Mouse (Mus musculus): Measurements from ENCODE around the gene Shc4.

The Shc4 gene

DNA sequence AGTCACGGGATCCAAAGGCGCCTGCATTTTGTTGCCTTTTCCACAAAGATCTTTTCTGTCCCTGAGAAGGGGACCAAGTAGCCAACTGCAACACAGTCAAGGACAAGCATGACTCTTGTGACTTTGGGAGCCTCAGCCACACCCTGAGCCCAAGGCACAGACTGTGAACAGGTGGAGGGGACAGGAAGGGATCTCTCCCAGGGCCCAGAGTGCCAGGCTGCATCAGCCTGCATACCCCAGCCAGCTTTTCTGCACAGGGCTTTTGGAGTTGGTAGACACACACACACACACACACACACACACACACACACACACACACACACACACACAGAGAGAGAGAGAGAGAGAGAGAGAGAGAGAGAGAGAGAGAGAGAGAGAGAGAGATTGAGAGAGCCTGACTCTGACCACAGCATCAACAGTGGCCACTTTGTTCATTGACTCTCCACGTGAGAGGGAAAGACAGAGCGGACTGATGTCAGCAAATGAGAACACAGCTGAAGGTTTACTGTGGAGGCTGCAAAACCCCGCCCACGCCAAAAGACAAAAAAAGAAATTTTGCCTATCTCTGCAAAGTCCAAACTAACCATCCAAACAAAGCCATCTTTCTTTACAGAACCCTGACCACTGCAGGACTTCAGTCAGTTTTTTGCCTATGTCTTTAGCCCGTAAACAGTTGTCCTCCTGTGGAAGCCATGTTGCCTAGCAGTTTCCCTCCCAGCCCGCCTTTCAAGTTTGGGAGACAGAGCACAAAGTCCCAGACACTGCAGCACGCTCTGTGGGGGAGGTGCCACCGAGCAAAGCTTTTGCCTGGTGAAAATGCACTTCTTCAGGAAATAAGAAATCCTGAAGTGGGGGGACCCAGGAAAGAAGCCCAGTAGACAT is 39.1 kb downstream of the Shc4 start:
- peak; percentile 16 for DNase-seq (ENCODE audit: extremely low spot score)

DNA sequence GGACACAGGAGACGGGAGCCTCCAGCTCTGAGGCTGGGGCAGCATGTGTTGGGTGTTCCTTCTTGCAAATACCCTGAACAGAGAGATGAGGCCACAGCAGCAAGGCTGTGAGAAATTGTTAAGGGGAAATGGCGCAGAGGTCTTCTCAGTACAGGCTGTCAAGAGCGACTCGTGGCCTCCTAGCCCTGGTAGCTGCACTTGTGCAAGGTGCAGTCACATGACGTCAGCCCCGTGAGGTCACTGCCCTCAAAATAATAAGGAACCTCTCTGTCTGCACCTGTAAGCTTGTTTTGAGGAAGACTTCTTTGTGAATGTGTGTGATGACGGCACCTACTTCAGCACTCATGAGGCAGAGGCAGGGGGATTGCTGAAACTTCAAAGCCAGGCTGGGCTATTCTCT is 40.1 kb downstream of the Shc4 start:
- no peak for DNase-seq (ENCODE audit: extremely low spot score)

DNA sequence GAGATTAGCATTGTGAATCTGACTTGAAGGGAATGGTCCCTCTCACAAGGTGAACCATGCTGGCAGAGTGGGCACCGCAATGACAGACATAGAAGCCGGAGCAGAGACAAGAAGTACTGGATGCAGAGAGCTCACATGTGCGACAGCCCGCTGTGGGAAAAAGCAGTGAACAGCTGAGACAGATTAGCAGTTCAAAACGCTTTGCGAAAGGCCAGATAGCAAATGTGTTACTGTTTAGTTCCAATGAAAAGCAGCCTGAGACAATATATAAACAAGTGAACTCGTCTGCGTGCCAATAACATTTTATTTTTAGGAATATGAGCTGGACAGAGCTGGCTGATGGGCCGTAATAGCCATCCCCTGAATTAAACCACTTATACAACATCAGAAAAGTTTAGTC is 42.1 kb downstream of the Shc4 start:
- DNase-seq (ENCODE audit: extremely low spot score) = no peak

GRCm38 (mm10) chr2:125672957-125673631 is 50.9 kb downstream of the Shc4 start, which contains the start of gene Eid1:
Gene Eid1 (plus strand): TSS chr2:125673095.
- DNase-seq (ENCODE audit: extremely low spot score) = peak; percentile 83

DNA sequence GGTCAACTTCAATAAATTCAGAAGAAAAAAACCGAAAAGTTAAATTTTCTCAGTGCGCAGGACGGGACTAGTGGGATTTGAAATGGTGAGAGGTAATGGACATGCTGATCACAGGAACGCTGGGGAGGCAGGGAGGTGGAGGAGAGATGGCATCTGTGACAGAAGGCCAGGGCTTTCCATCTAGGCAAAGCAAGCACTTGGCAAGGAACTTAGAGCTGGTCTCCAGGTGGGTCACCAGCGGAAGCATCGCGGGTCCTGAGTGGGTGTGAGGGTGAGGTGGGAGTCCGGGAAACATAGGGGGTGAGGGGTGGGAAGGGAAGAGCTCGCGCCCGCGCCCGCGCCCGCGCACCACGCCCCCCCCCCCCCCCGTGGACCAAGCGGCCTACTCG is 51.4 kb downstream of the Shc4 start:
- no peak for DNase-seq (ENCODE audit: extremely low spot score)

DNA sequence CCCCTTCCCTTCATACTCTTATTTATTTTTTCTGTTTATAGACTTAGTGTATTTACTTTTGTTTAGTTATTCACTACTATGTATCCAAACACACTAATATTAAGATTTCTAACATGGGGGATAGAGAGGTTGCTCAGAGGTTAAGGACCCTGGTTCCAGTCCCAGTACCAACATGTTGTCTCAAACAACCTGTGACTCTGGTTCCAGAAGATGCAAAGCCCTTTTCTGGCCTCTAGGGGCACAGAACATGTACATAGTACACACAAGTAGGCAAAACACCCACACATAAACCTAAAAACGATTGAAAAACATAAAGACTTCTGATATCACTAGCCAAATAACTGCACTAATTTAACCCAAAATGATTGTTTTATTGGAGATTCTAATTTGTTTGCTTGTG is 53.1 kb downstream of the Shc4 start:
- DNase-seq (ENCODE audit: extremely low spot score) = peak; percentile 12

DNA sequence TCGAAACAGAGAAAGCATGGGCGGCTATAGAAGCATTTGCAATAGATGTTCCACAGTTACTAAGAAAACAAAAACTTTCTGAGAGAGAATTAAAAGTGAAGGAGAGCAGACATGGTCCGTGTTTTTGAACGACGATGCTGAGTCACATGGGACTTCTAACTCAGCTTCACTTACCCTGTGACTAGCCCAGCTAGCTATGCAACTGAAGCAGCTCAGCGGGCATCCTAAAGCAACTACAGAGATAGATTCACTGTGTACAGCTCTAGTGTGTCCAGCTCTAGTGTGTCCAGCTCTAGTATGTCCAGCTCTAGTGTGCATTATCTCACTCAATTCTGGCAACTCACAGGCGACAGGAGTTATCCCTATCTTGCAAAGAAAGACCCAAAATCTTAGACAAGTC is 56.2 kb downstream of the Shc4 start:
- no peak for DNase-seq (ENCODE audit: extremely low spot score)

- DNase-seq (ENCODE audit: extremely low spot score) = no peak
These were observed 56.8 kb downstream of the Shc4 start for GRCm38 (mm10) chr2:125667184-125667583.

DNA sequence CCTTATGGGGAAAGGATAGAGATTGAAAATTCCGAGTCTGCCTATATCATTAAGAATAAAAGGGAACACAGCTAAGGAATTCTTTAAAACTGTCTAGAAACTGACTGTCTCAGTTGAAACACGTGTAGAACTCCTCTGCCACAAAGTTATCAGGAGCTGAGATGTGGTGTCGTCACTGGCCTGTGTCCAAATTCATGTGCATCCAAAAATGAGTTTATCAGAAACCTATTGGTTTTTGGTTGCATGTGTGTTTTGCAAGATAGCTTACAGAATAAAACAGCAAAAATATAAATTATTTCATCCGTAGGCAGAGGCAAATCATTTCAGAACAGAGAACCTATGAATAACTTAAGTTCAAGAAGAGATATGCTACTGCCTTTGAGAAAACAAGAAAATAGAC is 57.3 kb downstream of the Shc4 start:
- no peak for DNase-seq (ENCODE audit: extremely low spot score)

DNA sequence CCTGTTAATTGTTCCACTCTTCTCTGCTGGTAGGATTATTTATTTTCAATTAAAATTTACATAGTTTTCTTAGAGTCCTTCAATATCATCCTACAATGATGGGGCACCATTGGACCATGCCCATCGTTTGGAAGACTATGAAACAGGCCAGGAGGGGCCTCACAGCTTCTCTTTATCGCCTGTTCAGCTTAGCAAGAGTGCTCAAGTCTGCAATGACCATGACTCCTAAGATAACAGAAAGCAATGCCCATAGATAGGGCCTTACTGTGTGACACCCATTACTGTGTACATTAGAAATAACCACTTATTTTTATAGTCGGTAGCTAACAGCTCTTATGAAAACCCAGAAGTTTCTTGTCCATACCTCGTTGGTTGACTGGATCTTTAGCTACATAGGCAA is 58.0 kb downstream of the Shc4 start:
- DNase-seq (ENCODE audit: extremely low spot score) = no peak

- DNase-seq (ENCODE audit: extremely low spot score) = no peak
These were observed 58.7 kb downstream of the Shc4 start for GRCm38 (mm10) chr2:125665213-125665612.

DNA sequence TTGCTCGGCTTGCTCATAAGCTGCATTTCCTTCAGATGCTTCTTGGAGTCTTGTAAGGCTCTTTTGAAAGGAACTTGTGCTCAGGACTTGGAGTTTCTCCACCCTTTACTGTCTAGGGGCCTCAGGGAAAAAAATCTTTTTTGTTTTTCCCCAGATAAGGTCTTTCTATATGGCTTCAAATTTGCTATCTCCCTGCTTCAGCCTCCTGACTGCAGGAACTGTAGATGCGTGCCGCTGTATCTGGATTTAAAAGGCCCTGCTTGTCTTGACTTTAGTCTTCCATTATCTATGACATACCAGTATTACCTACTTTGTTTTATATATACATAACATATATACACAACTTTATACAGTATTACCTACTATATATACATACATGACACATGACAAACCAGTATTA is 61.4 kb downstream of the Shc4 start:
- DNase-seq (ENCODE audit: extremely low spot score) = no peak

DNA sequence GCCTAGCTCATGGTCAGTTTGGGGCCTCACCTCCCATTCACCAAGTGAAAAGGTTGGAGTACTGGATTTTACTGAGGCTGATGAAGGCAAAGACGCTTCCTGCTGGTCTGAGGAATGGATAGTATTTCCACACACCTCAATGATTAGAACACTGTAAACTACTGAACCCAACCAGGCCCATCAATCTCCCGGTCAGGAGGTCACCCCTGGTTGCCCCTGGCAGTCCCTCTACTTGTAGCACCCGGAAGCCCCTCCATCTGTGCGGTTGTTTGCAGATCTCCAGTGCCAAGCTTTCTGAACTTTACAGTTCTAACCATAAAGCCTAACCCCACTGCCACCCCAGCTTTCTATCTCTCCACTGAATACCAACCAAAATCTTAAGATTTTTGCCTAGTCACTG is 62.8 kb downstream of the Shc4 start:
- no peak for DNase-seq (ENCODE audit: extremely low spot score)

- peak; percentile 19 for DNase-seq (ENCODE audit: extremely low spot score)
These were observed 63.3 kb downstream of the Shc4 start for GRCm38 (mm10) chr2:125660537-125661130.

DNA sequence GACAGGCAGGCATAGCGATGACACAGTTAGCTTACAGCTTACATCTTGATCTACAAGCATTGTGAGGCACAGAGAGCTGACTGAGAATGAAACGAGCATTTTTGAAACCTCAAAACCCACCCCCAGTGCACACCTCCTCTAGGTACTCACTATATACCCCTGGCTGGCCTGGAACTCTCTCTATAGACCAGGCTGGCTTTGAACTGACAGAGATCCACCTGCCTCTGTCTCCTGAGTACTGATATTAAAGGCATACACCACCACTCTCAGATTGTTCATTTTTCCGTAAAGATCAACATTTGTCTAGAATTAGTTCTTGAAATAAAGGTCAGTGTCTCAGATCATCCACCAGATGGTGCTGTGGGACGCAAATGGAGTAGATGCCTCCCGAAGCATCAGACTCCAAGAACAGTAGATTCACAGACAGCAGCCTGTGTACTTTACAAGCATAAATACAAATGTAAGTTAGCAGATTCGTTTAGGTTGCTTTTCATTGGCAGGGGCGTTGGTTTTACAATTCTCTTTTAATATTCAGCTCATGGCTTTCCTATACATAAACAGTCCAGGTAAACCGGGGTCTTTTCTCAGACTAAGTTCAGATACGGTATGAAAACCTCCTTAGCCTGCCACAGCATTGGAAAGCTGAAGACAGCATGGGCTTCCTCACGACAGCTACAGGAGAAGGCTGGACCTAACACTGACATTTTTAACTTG is 64.0 kb downstream of the Shc4 start:
- peak; percentile 68 for DNase-seq (ENCODE audit: extremely low spot score)

DNA sequence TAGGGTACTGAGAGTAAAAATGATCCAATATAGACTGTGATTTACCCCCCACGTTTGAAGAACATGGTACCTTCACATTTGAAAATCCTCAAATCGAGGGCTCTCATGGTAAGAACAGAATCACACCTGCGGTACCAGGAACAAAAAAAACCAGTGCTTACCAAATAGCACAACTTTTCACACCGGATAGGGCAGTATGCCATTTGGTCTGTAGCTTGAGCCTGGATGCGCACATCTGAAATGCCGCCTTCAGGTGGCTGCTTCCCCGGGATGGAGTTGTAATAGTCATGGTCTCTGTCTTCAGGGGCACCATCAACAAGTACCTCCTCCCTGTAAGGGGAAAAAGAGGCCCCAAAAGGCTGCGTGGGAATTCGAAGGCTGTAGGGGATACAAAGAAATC is 68.6 kb downstream of the Shc4 start:
- no peak for DNase-seq (ENCODE audit: extremely low spot score)

GRCm38 (mm10) chr2:125653286-125653685 is 70.7 kb downstream of the Shc4 start:
- no peak for DNase-seq (ENCODE audit: extremely low spot score)

DNA sequence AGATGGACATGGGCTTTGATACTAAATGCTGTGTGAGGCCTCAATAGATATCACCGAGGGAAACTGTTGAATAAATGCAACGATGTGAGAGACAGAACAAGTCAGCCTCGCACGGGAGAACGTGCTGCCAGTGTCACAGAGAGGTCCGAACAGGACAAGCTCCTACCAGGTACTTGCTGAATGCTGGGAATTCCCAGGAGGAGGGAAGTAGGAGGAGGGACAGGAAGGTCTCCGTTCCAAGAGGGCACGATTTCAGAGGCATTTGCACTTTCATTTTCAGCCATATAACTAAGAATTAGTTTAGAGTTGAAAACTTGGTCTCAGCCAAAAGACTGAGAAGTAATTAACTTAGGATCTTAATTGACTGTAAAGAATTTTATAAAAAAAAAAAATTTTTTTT is 72.4 kb downstream of the Shc4 start:
- no peak for DNase-seq (ENCODE audit: extremely low spot score)

DNA sequence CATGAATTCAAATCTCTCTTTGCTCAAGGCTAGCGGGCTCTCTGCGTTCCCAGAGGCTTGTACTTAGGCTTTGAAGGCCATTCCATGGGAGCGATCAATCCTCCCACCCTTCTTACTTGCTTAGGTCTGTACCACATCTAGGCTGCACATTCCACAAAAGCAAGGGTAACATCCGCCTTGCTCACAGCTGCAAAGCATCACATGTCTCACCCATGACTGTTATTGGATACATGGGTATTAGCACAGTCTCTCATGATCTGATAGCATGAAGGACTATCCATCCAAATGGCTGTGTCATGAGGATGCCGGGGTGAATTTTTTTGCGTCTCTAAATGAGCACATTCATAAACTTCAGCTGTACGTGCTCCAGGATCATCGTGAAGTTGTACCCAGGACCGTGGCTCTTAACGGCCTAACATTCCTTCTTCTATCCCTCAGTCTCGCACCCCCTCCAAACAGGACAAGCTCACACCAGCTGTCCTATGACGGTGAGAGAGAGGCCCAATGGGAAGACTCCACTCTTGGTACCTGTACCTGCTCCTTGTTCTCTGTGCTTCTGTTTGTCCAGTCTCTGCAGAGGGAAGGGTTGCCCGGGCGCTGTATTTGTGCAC is 73.1 kb downstream of the Shc4 start:
- DNase-seq (ENCODE audit: extremely low spot score) = no peak

- DNase-seq (ENCODE audit: extremely low spot score) = no peak
These were observed 73.9 kb downstream of the Shc4 start for GRCm38 (mm10) chr2:125650038-125650437.

DNA sequence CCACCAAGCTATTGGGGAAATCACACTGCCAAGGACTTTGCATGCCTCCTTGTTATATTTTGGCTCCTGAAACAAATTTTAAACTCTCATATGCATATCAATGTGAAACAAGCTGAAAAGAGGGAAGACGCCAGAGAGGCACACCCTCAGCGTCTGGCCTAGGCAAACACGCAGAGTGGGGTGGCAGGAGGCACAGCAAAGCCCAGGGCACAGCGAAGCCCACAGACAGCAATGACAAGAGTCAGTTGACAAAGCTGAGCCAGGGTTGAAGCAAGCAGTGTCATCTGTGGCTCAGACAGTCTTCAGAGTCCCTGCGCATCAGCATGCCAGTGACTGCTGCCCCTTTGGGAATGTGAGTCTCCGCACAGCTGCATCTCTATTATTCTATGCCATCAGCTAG is 79.0 kb downstream of the Shc4 start:
- DNase-seq (ENCODE audit: extremely low spot score) = no peak

- DNase-seq (ENCODE audit: extremely low spot score) = no peak
These were observed 86.6 kb downstream of the Shc4 start for GRCm38 (mm10) chr2:125637331-125637730.
